Mouse (Mus musculus) urinary bladder, postnatal 14 days (tissue): ENCODE measurements at regions not wholly inside any gene's neighbourhood (a gene's known extent, or its start where the extent isn't known, plus 50 kb on each side); places are given as distances from the start of the nearest gene placed in this dataset.
A peak's percentile ranks its signal among the peaks of the same experiment; 100 is the strongest.

Experiments
- DNase-seq: peaks from one replicate; pipeline ENCODE4 v3.0.0; 2021; ENCODE audit warnings: low spot score

GRCm38 (mm10) chrX:68412560-68412959 lies 265.8 kb upstream of the Fmr1 start:
- peak; percentile 41 for DNase-seq

GRCm38 (mm10) chrX:68422201-68422600 lies 256.1 kb upstream of the Fmr1 start:
- no peak for DNase-seq
